Mouse (Mus musculus) kidney, postnatal 0 days (tissue): Measurements from ENCODE around the gene Cog7. TPM values are rescaled to one million over a fixed set of nuclear protein-coding genes. Genes with fewer than 3 reads are reported as not detected.

Experiments
- ATAC-seq: fragments of 200-750 bp; cut with Nextera tagmentation; replicated peaks from 2 replicates; pipeline ENCODE4 v1.8.0; 2017; ENCODE audit warnings: low read depth, moderate number of reproducible peaks, moderate TSS enrichment, moderate library complexity; ENCODE audit not compliant: low FRiP score
- DNase-seq: peaks from one replicate; pipeline ENCODE4 v3.0.0-alpha.2; 2016; ENCODE audit warnings: low spot score
- H3K27ac ChIP-seq: fragments of 300-500 bp; sonication (generic); 2 replicates; pipeline ENCODE4 v1.5.1; 2014; ENCODE audit warnings: mild to moderate bottlenecking
- H3K27me3 ChIP-seq: fragments of 300-500 bp; sonication (generic); 2 replicates; pipeline ENCODE4 v1.6.1; 2014; ENCODE audit warnings: low read length, mixed read lengths; ENCODE audit not compliant: insufficient read depth
- H3K36me3 ChIP-seq: fragments of 300-500 bp; sonication (generic); 2 replicates; pipeline ENCODE4 v1.6.1; 2014; ENCODE audit warnings: low read length, mixed read lengths; ENCODE audit not compliant: insufficient read depth
- H3K4me1 ChIP-seq: fragments of 300-500 bp; sonication (generic); replicated peaks from 2 replicates; pipeline ENCODE4 v1.6.1; 2014; ENCODE audit warnings: antibody characterized with exemption, low read length, mixed read lengths; ENCODE audit not compliant: insufficient read depth
- H3K4me2 ChIP-seq: fragments of 300-500 bp; sonication (generic); 2 replicates; pipeline ENCODE4 v1.6.1; 2014; ENCODE audit warnings: mild to moderate bottlenecking, low read length, moderate library complexity, mixed read lengths
- H3K4me3 ChIP-seq: fragments of 300-500 bp; sonication (generic); replicated peaks from 2 replicates; pipeline ENCODE4 v1.5.1; 2014; ENCODE audit warnings: low read depth, low read length
- H3K9ac ChIP-seq: fragments of 300-500 bp; sonication (generic); 2 replicates; pipeline ENCODE4 v1.6.1; 2014; ENCODE audit warnings: low read depth, low read length
- H3K9me3 ChIP-seq: fragments of 300-500 bp; sonication (generic); replicated peaks from 2 replicates; pipeline ENCODE4 v1.6.1; 2016; ENCODE audit warnings: low read length, inconsistent platforms, mixed read lengths
- CTCF ChIP-seq: IDR thresholded peaks from 2 replicates; pipeline ENCODE4 v1.5.1; 2016; ENCODE audit warnings: antibody characterized with exemption, low read depth, mild to moderate bottlenecking, moderate library complexity
- WGBS: fragments of 180-500 bp; shearing (Covaris S2); extraction: QIAGEN DNeasy Blood & Tissue Kit; methylation state at CpG from one replicate; pipeline ENCODE4 v1.1.7; 2014; 5-methylcytosine and 5-hydroxymethylcytosine counted together
- polyA plus RNA-seq: library from polyadenylated mRNA; unstranded; fragments of >200 nt; fragmentation: Nextera tagmentation; extraction: Ambion mirVana; gene quantifications from 2 replicates; pipeline ENCODE4 v1.2.1, GENCODE M21; 2015

Gene Cog7
- polyA plus RNA-seq, 1 experiment from 2014 or later = 11.6 TPM

DNA sequence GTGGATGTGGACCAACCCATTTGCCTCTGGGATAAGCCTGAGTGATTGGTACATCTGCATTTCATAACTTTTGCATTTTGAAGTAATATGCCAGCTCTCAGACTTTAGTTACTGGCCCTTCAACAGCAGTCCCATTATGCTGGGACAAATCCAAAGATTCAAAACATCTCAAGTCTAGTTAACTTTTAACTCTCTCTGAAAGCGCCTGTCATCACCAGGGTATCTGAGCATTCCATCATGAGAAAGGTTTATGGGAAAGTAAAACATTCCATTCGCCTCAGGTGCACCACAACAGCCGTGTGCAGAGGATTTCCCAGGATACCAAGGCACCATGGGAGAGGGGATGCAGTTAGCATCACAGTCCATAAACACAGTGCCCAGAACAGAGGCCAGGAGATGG lies 39.9 kb downstream of the Cog7 start:
- Histone ChIP-seq H3K4me2 (no peak overlapping the region), H3K27ac (0 out of 2 replicates have a peak overlapping the region, but pooled peaks have one; percentile 47)

DNA sequence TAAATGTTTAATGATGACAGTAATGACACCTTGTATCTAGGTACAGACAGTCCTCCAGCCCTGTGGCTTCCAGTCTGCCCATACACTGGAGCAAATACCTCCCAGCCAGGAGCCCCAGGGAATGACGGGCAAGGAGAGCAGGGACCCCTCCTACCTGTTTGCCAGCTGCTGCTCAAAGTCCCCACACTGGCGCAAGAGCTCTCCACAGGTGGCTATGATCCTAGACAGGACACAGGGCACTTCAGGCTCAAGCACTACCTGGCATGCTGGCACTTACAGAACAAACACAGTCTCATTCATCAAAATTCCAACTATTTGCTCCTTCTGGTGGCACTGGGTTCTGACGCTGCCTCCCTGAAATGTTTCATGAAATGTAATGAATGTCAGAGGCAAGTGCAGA lies 40.5 kb downstream of the Cog7 start:
- no peak for TF ChIP-seq CTCF
- Histone ChIP-seq H3K27ac (peak overlapping the region; percentile 47), H3K36me3 (peaks cover 4% of the 10 kb centered on the region; the same call in 1 of the 2 replicates), H3K27me3 (no peaks in the 10 kb centered on the region), H3K4me3 (no peak overlapping the region), H3K9me3 (no peaks in the 10 kb centered on the region), H3K4me1 (no peaks in the 10 kb centered on the region), H3K4me2 (no peak overlapping the region), H3K9ac (no peak overlapping the region)
- DNase-seq (no peak), ATAC-seq (no peak)
- WGBS = 81% methylated on average over 3 of the region's 3 CpGs

More for the DNA sequence above, 39.9 kb downstream of the Cog7 start:
- WGBS = 73% methylated on average over 3 of the region's 3 CpGs
- H3K27me3 ChIP-seq = no peaks in the 10 kb centered on the region
- H3K9me3 ChIP-seq = no peaks in the 10 kb centered on the region
- H3K36me3 ChIP-seq = peaks cover 4% of the 10 kb centered on the region; the same call in 1 of the 2 replicates
- no peak overlapping the region for H3K9ac ChIP-seq
- H3K4me1 ChIP-seq = no peaks in the 10 kb centered on the region
- TF ChIP-seq CTCF = no peak
- H3K4me3 ChIP-seq = no peak overlapping the region
- DNase-seq = no peak
- ATAC-seq = no peak

DNA sequence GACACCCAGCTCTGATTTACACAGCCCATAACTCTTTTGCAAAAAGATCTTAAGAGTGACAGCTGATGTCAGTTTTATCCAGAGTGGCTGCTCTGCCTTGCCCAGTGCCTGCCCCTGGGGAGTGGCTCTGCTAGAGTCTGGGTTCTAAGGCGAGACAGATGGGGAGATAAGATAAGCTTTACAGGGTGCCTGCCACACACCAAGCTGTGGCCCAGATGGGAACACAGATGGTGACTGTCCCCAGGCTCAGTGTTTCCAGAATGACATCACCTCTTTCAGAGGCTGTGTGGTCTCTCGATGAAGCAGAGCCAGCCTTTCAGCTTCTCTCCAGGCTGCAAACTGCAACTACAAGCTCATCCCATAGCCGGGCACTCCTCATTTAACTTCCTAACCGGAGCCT lies 41.8 kb downstream of the Cog7 start:
- Histone ChIP-seq H3K9me3 (no peaks in the 10 kb centered on the region), H3K36me3 (peaks cover 4% of the 10 kb centered on the region; the same call in 1 of the 2 replicates), H3K4me2 (no peak overlapping the region), H3K27ac (no peak overlapping the region), H3K9ac (no peak overlapping the region), H3K27me3 (no peaks in the 10 kb centered on the region), H3K4me3 (no peak overlapping the region), H3K4me1 (no peaks in the 10 kb centered on the region)
- ATAC-seq = no peak
- 54% methylated on average over 4 of the region's 4 CpGs for WGBS
- DNase-seq = no peak
- no peak for TF ChIP-seq CTCF

GRCm38 (mm10) chr7:121939244-121939643 lies 42.3 kb downstream of the Cog7 start:
- no peak overlapping the region for H3K4me2 ChIP-seq
- no peak overlapping the region for H3K27ac ChIP-seq
- H3K4me3 ChIP-seq = no peak overlapping the region
- TF ChIP-seq CTCF = no peak
- ATAC-seq (no peak), DNase-seq (no peak)
- no peaks in the 10 kb centered on the region for H3K9me3 ChIP-seq
- H3K4me1 ChIP-seq = no peaks in the 10 kb centered on the region
- H3K36me3 ChIP-seq = peaks cover 4% of the 10 kb centered on the region; the same call in 1 of the 2 replicates
- H3K9ac ChIP-seq = no peak overlapping the region
- H3K27me3 ChIP-seq = no peaks in the 10 kb centered on the region
- 54% methylated on average over 6 of the region's 6 CpGs for WGBS

GRCm38 (mm10) chr7:121938124-121938891 lies 43.2 kb downstream of the Cog7 start:
- 93% methylated on average over 8 of the region's 8 CpGs for WGBS
- Histone ChIP-seq H3K27me3 (no peaks in the 10 kb centered on the region), H3K9ac (no peak overlapping the region), H3K27ac (no peak overlapping the region), H3K4me2 (no peak overlapping the region), H3K36me3 (0 out of 2 replicates have a peak, but pooled peaks cover 3% of the 10 kb centered on the region), H3K4me3 (no peak overlapping the region), H3K4me1 (no peaks in the 10 kb centered on the region), H3K9me3 (no peaks in the 10 kb centered on the region)
- no peak for TF ChIP-seq CTCF
- ATAC-seq (no peak), DNase-seq (no peak)

GRCm38 (mm10) chr7:121936861-121937630 lies 44.5 kb downstream of the Cog7 start:
- H3K27me3 ChIP-seq = no peaks in the 10 kb centered on the region
- H3K9ac ChIP-seq = no peak overlapping the region
- 0 out of 2 replicates have a peak, but pooled peaks cover 3% of the 10 kb centered on the region for H3K36me3 ChIP-seq
- peak overlapping the region; percentile 64 for H3K27ac ChIP-seq
- no peaks in the 10 kb centered on the region for H3K4me1 ChIP-seq
- no peak for DNase-seq
- no peak overlapping the region for H3K4me2 ChIP-seq
- 68% methylated on average over 14 of the region's 14 CpGs for WGBS
- no peak for TF ChIP-seq CTCF
- H3K9me3 ChIP-seq = no peaks in the 10 kb centered on the region
- ATAC-seq = no peak
- H3K4me3 ChIP-seq = no peak overlapping the region
